Mouse (Mus musculus) brain, embryonic 14.5 days (tissue): ENCODE measurements around the gene Hes3.

Source experiments
- CTCF ChIP-seq: fragments of 200-500 bp; IDR thresholded peaks from 2 replicates; pipeline ENCODE4 v1.5.1; 2012; ENCODE audit warnings: inconsistent platforms, mild to moderate bottlenecking, moderate library complexity, borderline replicate concordance; ENCODE audit not compliant: insufficient read depth, insufficient read length; ENCODE audit errors: extremely low read depth
- POLR2A ChIP-seq: fragments of 200-500 bp; IDR thresholded peaks from 2 replicates; pipeline ENCODE4 v1.6.1; 2012; ENCODE audit warnings: mild to moderate bottlenecking, inconsistent platforms, borderline replicate concordance; ENCODE audit not compliant: poor library complexity, insufficient read depth, insufficient read length, severe bottlenecking; ENCODE audit errors: extremely low read depth

- TF ChIP-seq POLR2A (no peak), CTCF (no peak)
These were observed 12.5 kb downstream of the Hes3 start for GRCm38 (mm10) chr4:152278986-152279385.
